Mouse (Mus musculus) midbrain, embryonic 12.5 days (tissue): ENCODE measurements around the gene Hace1. TPM values are rescaled to one million over a fixed set of nuclear protein-coding genes. Genes with fewer than 3 reads are reported as not detected.

ENCODE experiments used
- ATAC-seq: fragments of 200-750 bp; cut with Nextera tagmentation; 2 replicates; pipeline ENCODE4 v1.8.0; 2017; ENCODE audit warnings: low read depth, moderate TSS enrichment, moderate library complexity; ENCODE audit not compliant: low FRiP score
- H3K27ac ChIP-seq: fragments of 300-500 bp; sonication (generic); replicated peaks from 2 replicates; pipeline ENCODE4 v1.5.1; 2016; ENCODE audit warnings: mild to moderate bottlenecking
- H3K27me3 ChIP-seq: fragments of 300-500 bp; sonication (generic); 2 replicates; pipeline ENCODE4 v1.6.1; 2016; ENCODE audit warnings: mild to moderate bottlenecking
- H3K36me3 ChIP-seq: fragments of 300-500 bp; sonication (generic); 2 replicates; pipeline ENCODE4 v1.6.1; 2016
- H3K4me1 ChIP-seq: fragments of 300-500 bp; sonication (generic); 2 replicates; pipeline ENCODE4 v1.6.1; 2016
- H3K4me2 ChIP-seq: fragments of 300-500 bp; sonication (generic); replicated peaks from 2 replicates; pipeline ENCODE4 v1.6.1; 2016; ENCODE audit warnings: mild to moderate bottlenecking, moderate library complexity
- H3K4me3 ChIP-seq: fragments of 300-500 bp; sonication (generic); 2 replicates; pipeline ENCODE4 v1.5.1; 2016; ENCODE audit warnings: mild to moderate bottlenecking
- H3K9ac ChIP-seq: fragments of 300-500 bp; sonication (generic); replicated peaks from 2 replicates; pipeline ENCODE4 v1.6.1; 2016; ENCODE audit warnings: mild to moderate bottlenecking, moderate library complexity
- H3K9me3 ChIP-seq: fragments of 300-500 bp; sonication (generic); 2 replicates; pipeline ENCODE4 v1.6.1; 2016; ENCODE audit warnings: mild to moderate bottlenecking
- WGBS: fragments of 180-500 bp; shearing (Covaris S2); methylation state at CpG from one replicate; pipeline ENCODE4 v1.1.7; 2016; 5-methylcytosine and 5-hydroxymethylcytosine counted together
- polyA plus RNA-seq: library from polyadenylated mRNA; unstranded; fragments of >200 nt; fragmentation: Nextera tagmentation; extraction: Ambion mirVana; gene quantifications from 2 replicates; pipeline ENCODE4 v1.2.1, GENCODE M21; 2016

Gene Hace1
- polyA plus RNA-seq, 1 experiment from 2014 or later: 21.0 TPM

DNA sequence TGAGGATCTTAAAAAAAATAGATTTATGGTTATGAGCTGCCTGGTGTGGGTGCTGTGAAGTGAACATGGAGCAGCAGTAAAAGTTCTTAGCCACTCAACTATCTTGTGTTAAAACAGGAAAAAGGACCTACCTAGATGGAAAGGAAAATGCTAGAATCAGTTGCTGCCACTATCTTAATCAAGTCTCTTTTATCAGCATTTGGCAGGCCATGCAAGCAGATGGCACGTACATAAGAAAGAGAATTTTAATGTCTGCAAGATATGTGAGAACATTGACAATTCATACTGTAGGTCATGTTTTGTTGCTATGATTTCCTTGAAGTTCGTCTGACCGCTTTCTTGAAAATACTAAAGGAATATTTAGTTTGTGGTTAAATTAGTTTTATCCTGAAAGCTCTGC lies 54.4 kb downstream of the Hace1 start:
- WGBS: 93% methylated on average over 3 of the region's 3 CpGs
- no peak for ATAC-seq
- no peaks in the 10 kb centered on the region for H3K9me3 ChIP-seq
- no peak overlapping the region for H3K4me2 ChIP-seq
- no peaks in the 10 kb centered on the region for H3K27me3 ChIP-seq
- H3K36me3 ChIP-seq: peaks cover 5% of the 10 kb centered on the region
- no peaks in the 10 kb centered on the region for H3K4me1 ChIP-seq
- no peak overlapping the region for H3K4me3 ChIP-seq
- no peak overlapping the region for H3K27ac ChIP-seq
- H3K9ac ChIP-seq: no peak overlapping the region

DNA sequence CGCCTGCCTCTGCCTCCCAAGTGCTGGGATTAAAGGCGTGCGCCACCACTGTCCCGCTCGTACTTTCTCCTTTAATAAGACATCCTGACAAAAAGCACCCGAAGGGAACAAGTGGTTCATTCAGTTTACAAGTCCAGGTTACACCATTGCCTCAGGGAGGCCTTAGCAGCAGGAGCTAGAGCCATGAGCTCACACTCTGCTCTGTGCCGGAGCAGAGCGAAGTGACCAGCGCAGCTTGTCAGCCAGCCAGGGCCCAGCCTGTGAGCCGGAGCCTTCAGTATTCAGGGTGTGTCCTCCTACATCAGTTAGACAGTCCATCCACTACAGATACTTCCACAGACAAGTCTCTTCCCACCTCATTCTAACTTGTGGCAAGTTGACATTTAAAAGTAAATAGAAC lies 55.0 kb downstream of the Hace1 start:
- Histone ChIP-seq H3K36me3 (peaks cover 5% of the 10 kb centered on the region), H3K27me3 (no peaks in the 10 kb centered on the region), H3K4me3 (no peak overlapping the region), H3K9me3 (no peaks in the 10 kb centered on the region), H3K9ac (no peak overlapping the region), H3K27ac (no peak overlapping the region), H3K4me1 (no peaks in the 10 kb centered on the region), H3K4me2 (no peak overlapping the region)
- no peak for ATAC-seq
- 95% methylated on average over 10 of the region's 10 CpGs for WGBS

DNA sequence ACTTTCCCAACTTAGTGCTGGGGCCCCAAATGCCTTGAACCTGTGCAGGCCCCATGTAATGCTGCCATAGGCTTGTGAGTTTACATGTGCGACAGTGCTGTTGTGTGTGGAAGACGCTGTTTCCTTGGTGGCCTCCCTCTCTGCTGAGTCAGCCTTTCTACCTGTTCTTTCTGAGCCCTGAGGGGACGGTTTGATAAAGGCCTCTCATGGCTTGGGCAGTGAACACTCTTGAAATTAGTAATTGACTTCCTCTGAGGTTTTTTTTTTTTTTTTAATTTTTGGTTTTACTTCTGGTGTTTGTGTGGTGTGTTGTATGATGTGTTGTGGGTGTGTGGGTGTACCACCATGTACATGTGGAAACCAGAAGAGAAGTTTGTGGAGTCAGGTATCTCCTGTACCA lies 57.6 kb downstream of the Hace1 start:
- no peak for ATAC-seq
- H3K9ac ChIP-seq: no peak overlapping the region

DNA sequence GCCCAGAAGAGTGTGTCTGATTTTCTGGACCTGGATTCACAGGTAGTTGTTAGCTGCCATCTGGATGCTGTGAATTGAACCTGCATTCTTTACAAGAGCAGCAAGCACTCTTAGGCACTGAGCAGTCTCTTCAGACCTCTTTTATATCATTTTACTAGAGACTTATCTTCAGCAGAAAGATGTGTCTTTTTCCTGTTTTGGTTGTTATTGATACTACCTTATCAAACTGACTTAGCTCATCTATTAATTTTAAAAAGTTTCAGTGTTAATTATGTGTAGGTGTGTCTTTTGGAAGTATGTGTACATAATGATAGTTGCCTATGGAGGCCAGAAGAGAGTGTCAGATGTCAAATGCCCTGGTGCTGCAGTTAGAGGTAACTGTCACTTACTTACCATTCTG lies 62.1 kb downstream of the Hace1 start:
- H3K9me3 ChIP-seq: no peaks in the 10 kb centered on the region; the same call in 1 of the 2 replicates
- H3K4me3 ChIP-seq: no peak overlapping the region
- H3K27me3 ChIP-seq: no peaks in the 10 kb centered on the region
- H3K27ac ChIP-seq: no peak overlapping the region
- H3K4me2 ChIP-seq: no peak overlapping the region
- no peak overlapping the region for H3K9ac ChIP-seq
- no peak for ATAC-seq
- H3K36me3 ChIP-seq: peaks cover 14% of the 10 kb centered on the region; the same call in 1 of the 2 replicates
- H3K4me1 ChIP-seq: no peaks in the 10 kb centered on the region

More for the DNA sequence above, 57.6 kb downstream of the Hace1 start:
- H3K27ac ChIP-seq: no peak overlapping the region
- H3K4me3 ChIP-seq: no peak overlapping the region
- no peaks in the 10 kb centered on the region for H3K27me3 ChIP-seq
- H3K4me2 ChIP-seq: no peak overlapping the region
- H3K9me3 ChIP-seq: no peaks in the 10 kb centered on the region
- peaks cover 9% of the 10 kb centered on the region for H3K36me3 ChIP-seq
- H3K4me1 ChIP-seq: no peaks in the 10 kb centered on the region
- WGBS: 88% methylated on average over 3 of the region's 3 CpGs

DNA sequence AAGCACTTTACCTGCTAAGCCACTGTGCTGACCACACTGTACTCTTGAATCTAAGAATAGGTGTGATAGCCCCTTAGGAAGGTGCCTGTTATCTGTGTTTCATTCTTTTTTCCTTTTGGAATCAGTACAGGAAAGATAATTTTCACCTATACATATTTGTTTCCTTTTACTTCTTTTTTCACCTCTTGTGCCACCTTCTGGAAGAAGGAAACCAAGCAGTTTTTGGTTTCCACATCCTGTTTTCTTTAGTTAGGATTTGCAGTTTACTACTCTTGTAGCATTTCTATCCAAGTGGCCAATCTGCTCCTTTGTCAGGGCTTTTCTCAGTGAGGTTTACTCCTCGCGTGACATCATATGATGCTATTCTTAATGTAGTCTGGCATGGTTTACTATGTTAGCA lies 76.4 kb downstream of the Hace1 start:
- Histone ChIP-seq H3K4me1 (no peaks in the 10 kb centered on the region), H3K9ac (no peak overlapping the region), H3K27me3 (no peaks in the 10 kb centered on the region), H3K9me3 (no peaks in the 10 kb centered on the region), H3K27ac (no peak overlapping the region), H3K4me3 (no peak overlapping the region), H3K4me2 (no peak overlapping the region), H3K36me3 (0 out of 2 replicates have a peak, but pooled peaks cover 4% of the 10 kb centered on the region)
- ATAC-seq: no peak
- 99% methylated on average over 2 of the region's 2 CpGs for WGBS

DNA sequence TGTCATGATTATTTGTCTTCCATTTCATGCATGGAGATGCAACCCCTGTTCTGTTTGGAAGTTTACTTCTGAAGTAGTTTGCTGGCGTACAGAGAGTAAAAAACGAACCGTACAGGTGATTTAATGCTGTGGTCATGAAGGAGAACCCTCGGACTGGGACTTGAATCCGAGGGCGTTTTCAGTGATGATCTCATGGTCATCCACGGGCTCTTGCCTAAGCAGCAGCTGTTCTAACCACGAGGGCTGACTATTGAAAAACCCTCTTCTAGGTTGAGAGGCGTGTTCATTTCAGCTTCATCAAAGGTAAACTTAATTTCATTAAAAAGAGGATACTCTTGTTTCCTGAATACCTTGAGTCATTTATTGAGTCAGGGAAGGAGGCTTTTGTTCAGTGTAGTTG lies 84.4 kb downstream of the Hace1 start:
- no peak overlapping the region for H3K27ac ChIP-seq

DNA sequence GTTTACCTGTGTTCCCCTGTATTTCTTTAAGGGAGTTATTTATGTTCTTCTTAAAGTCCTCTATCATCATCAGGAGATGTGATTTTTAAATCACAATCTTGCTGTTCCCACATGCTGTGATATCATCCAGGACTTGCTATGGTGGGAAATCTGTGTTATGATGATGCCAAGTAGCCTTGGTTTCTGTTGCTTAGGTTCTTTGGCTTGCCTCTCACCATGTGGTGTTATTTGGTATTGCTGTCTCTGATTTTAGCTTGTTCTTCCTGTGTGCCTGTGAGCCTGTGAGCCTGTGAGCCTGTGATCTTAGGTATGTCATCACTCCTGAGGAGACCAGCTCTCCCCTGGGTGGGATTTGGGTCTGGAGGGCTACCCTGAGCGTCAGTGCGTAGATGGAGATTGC lies 90.6 kb downstream of the Hace1 start:
- ATAC-seq: no peak
- Histone ChIP-seq H3K9me3 (no peaks in the 10 kb centered on the region), H3K4me2 (no peak overlapping the region), H3K36me3 (no peaks in the 10 kb centered on the region), H3K27me3 (no peaks in the 10 kb centered on the region), H3K4me1 (no peaks in the 10 kb centered on the region), H3K4me3 (no peak overlapping the region), H3K9ac (no peak overlapping the region), H3K27ac (no peak overlapping the region)
- 94% methylated on average over 2 of the region's 2 CpGs for WGBS

More for the DNA sequence above, 84.4 kb downstream of the Hace1 start:
- WGBS: 93% methylated on average over 9 of the region's 9 CpGs
- Histone ChIP-seq H3K9ac (no peak overlapping the region), H3K36me3 (no peaks in the 10 kb centered on the region), H3K4me1 (no peaks in the 10 kb centered on the region), H3K4me2 (no peak overlapping the region), H3K4me3 (no peak overlapping the region), H3K27me3 (no peaks in the 10 kb centered on the region), H3K9me3 (no peaks in the 10 kb centered on the region)
- ATAC-seq: no peak

DNA sequence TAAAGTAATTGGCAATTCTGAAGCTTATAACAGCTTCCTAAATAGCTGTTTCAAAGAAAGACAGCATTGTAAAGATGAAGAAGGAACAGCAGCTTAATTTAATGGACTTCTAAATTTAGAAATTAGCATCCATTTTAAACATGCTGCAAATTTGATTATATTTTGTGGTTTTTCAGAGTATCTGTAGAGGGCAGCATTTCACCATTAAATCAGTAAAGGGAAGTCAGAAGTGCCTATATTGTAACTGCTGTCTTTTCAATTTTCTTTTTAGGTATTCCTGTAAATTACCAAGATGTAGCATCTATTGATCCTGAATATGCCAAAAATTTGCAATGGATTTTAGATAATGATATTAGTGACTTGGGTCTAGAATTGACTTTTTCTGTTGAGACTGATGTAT lies 99.2 kb downstream of the Hace1 start:
- Histone ChIP-seq H3K36me3 (peaks cover 5% of the 10 kb centered on the region; the same call in 1 of the 2 replicates), H3K9ac (no peak overlapping the region), H3K27me3 (no peaks in the 10 kb centered on the region), H3K4me1 (no peaks in the 10 kb centered on the region), H3K27ac (no peak overlapping the region), H3K4me2 (no peak overlapping the region), H3K9me3 (no peaks in the 10 kb centered on the region), H3K4me3 (no peak overlapping the region)
- no peak for ATAC-seq

DNA sequence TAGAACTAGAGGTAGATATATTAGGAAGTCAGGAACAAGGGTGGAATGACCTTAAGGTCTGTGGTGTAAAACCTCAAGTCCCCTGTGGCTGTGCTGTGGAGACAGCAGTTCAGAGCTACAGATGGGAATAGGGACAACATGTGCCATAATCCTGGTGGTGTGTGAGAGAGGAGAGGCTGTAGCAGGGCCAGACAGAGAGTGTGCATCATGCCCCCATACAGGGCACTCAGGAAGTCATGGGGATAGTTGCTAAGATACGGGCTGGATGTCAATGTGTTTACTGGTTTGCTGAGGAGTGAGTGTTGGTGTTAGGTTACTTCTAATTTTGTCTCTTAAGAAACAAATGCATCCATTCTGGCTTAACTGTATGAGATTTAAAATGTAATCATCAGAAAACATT lies 108.6 kb downstream of the Hace1 start:
- no peaks in the 10 kb centered on the region for H3K4me1 ChIP-seq
- WGBS: 82% methylated on average over 1 of the region's 1 CpGs
- no peaks in the 10 kb centered on the region for H3K27me3 ChIP-seq
- no peaks in the 10 kb centered on the region for H3K36me3 ChIP-seq
- H3K9me3 ChIP-seq: no peaks in the 10 kb centered on the region
- no peak overlapping the region for H3K4me3 ChIP-seq
- no peak overlapping the region for H3K27ac ChIP-seq
- no peak overlapping the region for H3K9ac ChIP-seq
- no peak overlapping the region for H3K4me2 ChIP-seq
- 0 out of 2 replicates have a peak, but pooled peaks have one; percentile 47 for ATAC-seq

DNA sequence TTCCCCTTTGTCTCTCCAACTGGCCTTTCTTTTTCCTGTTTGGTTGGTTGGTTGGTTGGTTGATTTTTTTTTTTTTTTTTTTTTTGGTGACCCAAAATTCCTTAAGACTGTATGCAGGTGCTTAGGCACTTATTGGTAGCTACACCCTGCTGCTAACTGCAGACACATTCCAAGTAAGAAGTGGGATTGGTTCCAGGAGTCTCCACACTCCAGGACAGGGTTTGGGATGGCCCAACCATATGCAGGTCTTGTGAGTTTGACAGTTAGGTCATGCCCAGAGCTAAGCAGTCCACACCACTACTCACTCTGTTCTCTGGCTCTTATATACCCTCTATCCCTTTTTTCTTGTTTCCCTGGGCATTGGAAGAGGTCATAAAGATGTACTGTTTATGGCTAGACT lies 117.3 kb downstream of the Hace1 start:
- no peak overlapping the region for H3K4me3 ChIP-seq
- no peaks in the 10 kb centered on the region for H3K9me3 ChIP-seq
- ATAC-seq: no peak

DNA sequence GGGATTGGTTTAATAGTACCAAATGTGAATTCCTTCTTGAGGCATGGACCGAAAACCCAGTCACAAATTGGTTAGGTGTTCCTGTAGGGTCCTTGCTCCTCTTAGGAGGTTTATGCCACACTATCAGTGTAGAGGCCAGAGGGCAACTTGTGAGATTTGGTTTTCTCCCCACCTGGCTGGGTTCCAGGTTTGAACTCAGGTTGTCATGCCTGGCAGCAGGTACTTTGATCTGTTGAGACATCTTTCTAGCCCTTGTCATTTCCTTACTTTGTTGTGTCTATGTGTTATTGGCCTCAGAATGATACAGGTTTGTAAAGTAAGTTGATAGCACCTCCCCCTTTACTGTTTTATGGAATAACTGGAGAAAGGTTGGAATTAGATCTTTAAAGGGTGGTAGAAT lies 117.9 kb downstream of the Hace1 start:
- Histone ChIP-seq H3K9me3 (no peaks in the 10 kb centered on the region), H3K4me1 (no peaks in the 10 kb centered on the region), H3K27ac (no peak overlapping the region), H3K36me3 (no peaks in the 10 kb centered on the region), H3K27me3 (no peaks in the 10 kb centered on the region), H3K4me3 (no peak overlapping the region), H3K9ac (no peak overlapping the region), H3K4me2 (no peak overlapping the region)
- 96% methylated on average over 1 of the region's 1 CpGs for WGBS
- ATAC-seq: no peak

More for the DNA sequence above, 117.3 kb downstream of the Hace1 start:
- no peak overlapping the region for H3K4me2 ChIP-seq
- no peaks in the 10 kb centered on the region for H3K36me3 ChIP-seq
- H3K27ac ChIP-seq: no peak overlapping the region
- H3K27me3 ChIP-seq: no peaks in the 10 kb centered on the region
- no peak overlapping the region for H3K9ac ChIP-seq
- H3K4me1 ChIP-seq: no peaks in the 10 kb centered on the region

DNA sequence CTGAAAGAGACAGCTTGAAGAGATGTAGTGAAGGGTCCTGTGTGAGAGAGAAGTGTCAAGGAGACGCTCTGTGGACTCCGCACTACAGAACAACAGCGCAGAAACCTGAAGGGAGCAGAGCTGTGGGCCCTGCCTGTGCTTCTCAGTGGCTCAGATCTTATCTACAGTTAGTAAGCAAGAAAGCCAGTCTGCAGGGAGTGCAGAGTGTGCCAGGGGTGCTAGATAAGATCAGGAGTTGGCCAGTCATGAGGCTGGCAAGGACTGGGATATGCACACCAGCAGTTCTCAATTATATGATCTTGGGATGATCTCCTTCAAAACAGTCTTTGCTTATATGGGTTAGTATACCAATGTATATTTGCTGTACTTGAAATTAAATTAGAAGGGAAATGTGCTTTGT lies 121.3 kb downstream of the Hace1 start:
- no peaks in the 10 kb centered on the region for H3K4me1 ChIP-seq
- peaks cover 5% of the 10 kb centered on the region; the same call in 1 of the 2 replicates for H3K36me3 ChIP-seq
- H3K9me3 ChIP-seq: no peaks in the 10 kb centered on the region
- WGBS: 80% methylated on average over 3 of the region's 3 CpGs
- no peak overlapping the region for H3K4me2 ChIP-seq
- 0 out of 2 replicates have a peak overlapping the region, but pooled peaks have one; percentile 25 for H3K27ac ChIP-seq
- ATAC-seq: no peak
- H3K4me3 ChIP-seq: no peak overlapping the region
- no peaks in the 10 kb centered on the region for H3K27me3 ChIP-seq
- H3K9ac ChIP-seq: no peak overlapping the region

DNA sequence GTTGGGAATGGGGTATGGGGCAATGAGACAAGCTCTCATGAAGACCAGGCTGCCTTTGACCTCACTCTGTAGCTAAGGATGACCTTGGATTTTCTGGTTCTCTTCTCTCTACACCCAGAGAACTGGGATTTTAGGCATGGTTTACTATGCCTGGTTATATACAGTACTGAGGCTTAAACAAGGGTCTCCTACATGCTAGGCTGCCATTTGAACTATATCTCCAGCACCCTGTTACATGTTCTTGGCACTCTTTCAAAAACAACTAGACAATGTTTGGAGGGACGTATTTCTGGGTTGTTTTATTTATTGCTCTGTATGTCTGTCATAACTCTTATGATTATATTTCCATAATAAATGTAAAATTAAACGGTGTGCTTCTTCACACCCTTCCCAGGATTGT lies 129.2 kb downstream of the Hace1 start:
- ATAC-seq: no peak
- H3K4me3 ChIP-seq: no peak overlapping the region
- no peaks in the 10 kb centered on the region for H3K4me1 ChIP-seq
- no peaks in the 10 kb centered on the region for H3K36me3 ChIP-seq
- no peak overlapping the region for H3K9ac ChIP-seq
- H3K27me3 ChIP-seq: no peaks in the 10 kb centered on the region
- 95% methylated on average over 2 of the region's 2 CpGs for WGBS
- no peak overlapping the region for H3K27ac ChIP-seq
- H3K4me2 ChIP-seq: no peak overlapping the region
- H3K9me3 ChIP-seq: no peaks in the 10 kb centered on the region
